Mouse (Mus musculus) embryonic facial prominence, embryonic 11.5 days (tissue): ENCODE measurements at regions not wholly inside any gene's neighbourhood (a gene's known extent, or its start where the extent isn't known, plus 50 kb on each side); places are given as distances from the start of the nearest gene placed in this dataset.

Experiments
- ATAC-seq: fragments of 200-750 bp; cut with Nextera tagmentation; replicated peaks from 2 replicates; pipeline ENCODE4 v1.8.0; 2017; ENCODE audit warnings: low read depth; ENCODE audit not compliant: insufficient number of reproducible peaks, low FRiP score, low TSS enrichment
- DNase-seq: peaks from one replicate; pipeline ENCODE4 v3.0.0-alpha.2; 2015; ENCODE audit warnings: low spot score
- H3K27ac ChIP-seq: fragments of 300-500 bp; sonication (generic); replicated peaks from 2 replicates; pipeline ENCODE4 v1.5.1; 2014; ENCODE audit warnings: mild to moderate bottlenecking, low read depth, low read length, control low read depth
- H3K27me3 ChIP-seq: fragments of 300-500 bp; sonication (generic); 2 replicates; pipeline ENCODE4 v1.6.1; 2014; ENCODE audit warnings: mild to moderate bottlenecking, low read length, moderate library complexity, mixed read lengths; ENCODE audit not compliant: control insufficient read depth, insufficient read depth
- H3K36me3 ChIP-seq: fragments of 300-500 bp; sonication (generic); replicated peaks from 2 replicates; pipeline ENCODE4 v1.6.1; 2014; ENCODE audit warnings: low read depth, mild to moderate bottlenecking, low read length, moderate library complexity, mixed read lengths; ENCODE audit not compliant: control insufficient read depth, insufficient read depth
- H3K4me1 ChIP-seq: fragments of 300-500 bp; sonication (generic); 2 replicates; pipeline ENCODE4 v1.6.1; 2014; ENCODE audit warnings: low read length, mixed read lengths; ENCODE audit not compliant: control insufficient read depth, insufficient read depth
- H3K4me2 ChIP-seq: fragments of 300-500 bp; sonication (generic); 2 replicates; pipeline ENCODE4 v1.6.1; 2014; ENCODE audit warnings: low read depth, mild to moderate bottlenecking, control low read depth, low read length, moderate library complexity
- H3K4me3 ChIP-seq: fragments of 300-500 bp; sonication (generic); 2 replicates; pipeline ENCODE4 v1.5.1; 2014; ENCODE audit warnings: low read depth, low read length, control low read depth
- H3K9ac ChIP-seq: fragments of 300-500 bp; sonication (generic); replicated peaks from 2 replicates; pipeline ENCODE4 v1.6.1; 2014; ENCODE audit warnings: mild to moderate bottlenecking, control low read depth, low read length
- H3K9me3 ChIP-seq: fragments of 300-500 bp; sonication (generic); replicated peaks from 2 replicates; pipeline ENCODE4 v1.6.1; 2016; ENCODE audit warnings: mild to moderate bottlenecking, low read length, inconsistent platforms, mixed read lengths; ENCODE audit not compliant: control insufficient read depth
- WGBS: fragments of 180-500 bp; shearing (Covaris S2); extraction: QIAGEN DNeasy Blood & Tissue Kit; methylation state at CpG from one replicate; pipeline ENCODE4 v1.1.7; 2014; 5-methylcytosine and 5-hydroxymethylcytosine counted together

DNA sequence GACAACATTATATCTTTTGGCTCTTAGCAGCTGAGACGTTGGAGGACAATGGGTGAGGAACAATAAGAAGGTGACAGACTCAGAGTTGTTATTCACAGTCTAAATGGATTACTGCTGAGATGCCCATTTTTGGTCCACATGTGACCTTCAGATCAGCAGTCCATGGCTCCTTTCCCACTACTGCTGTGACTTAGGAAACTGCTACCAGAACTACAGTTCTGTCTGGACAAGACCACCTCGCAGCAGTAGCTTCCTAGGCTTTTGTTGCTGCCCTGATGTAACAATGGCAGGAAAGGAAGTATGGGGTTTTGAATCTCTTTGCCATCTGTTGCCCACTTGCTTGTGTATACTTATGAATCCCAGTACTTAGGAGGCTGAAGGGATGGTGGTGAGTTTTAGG, 135.6 kb upstream of the Pls3 start:
- DNase-seq: no peak
- Histone ChIP-seq H3K4me1 (no peaks in the 10 kb centered on the region), H3K4me2 (no peak overlapping the region), H3K27me3 (no peaks in the 10 kb centered on the region), H3K9me3 (no peaks in the 10 kb centered on the region), H3K9ac (no peak overlapping the region), H3K27ac (no peak overlapping the region), H3K4me3 (no peak overlapping the region), H3K36me3 (no peaks in the 10 kb centered on the region)
- 73% methylated on average over 2 of the region's 2 CpGs for WGBS
- ATAC-seq: no peak

DNA sequence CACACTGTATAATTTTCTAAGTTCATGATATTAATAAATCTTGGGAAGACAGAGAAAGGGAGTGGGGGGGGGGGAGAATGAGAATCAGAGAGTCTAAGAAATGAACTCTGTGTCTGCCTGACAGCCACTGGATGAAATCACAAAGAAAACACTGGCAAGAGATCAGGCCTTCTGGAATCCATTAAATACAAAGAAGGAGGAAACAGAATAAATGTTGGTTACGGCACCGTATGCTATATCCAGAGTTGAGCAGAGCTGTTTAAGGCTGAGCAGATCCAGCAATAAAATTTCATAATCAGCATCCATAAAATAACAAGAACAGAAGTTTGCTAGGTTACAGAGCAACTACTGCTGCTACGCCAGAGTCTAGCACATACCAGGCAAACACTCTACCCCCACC, 103.6 kb upstream of the Pls3 start:
- Histone ChIP-seq H3K4me2 (no peak overlapping the region), H3K27me3 (no peaks in the 10 kb centered on the region), H3K27ac (no peak overlapping the region), H3K9ac (no peak overlapping the region), H3K4me1 (no peaks in the 10 kb centered on the region), H3K36me3 (no peaks in the 10 kb centered on the region), H3K4me3 (no peak overlapping the region), H3K9me3 (no peaks in the 10 kb centered on the region)
- WGBS: 48% methylated on average over 3 of the region's 3 CpGs
- peak; percentile 52 for DNase-seq
- no peak for ATAC-seq

DNA sequence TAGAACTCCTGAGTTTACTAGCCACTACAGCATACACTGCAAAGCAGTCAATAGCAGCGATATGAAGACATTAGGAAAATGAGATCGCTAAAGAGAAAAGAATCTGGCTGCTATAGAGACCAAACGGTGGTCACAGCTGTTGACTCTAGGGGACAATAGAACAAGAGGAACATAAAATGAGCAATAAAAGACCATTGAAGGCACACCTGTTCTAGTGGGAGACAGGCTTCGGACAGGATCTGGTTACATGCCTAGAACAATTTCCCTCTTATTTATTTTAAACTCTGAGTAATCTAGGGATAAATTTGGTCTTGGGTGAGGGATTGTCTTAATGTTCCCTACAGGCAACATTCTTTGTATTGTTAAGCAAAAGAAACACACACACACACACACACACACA, 99.7 kb upstream of the Pls3 start:
- Histone ChIP-seq H3K4me1 (no peaks in the 10 kb centered on the region), H3K9ac (no peak overlapping the region), H3K36me3 (no peaks in the 10 kb centered on the region), H3K9me3 (no peaks in the 10 kb centered on the region), H3K27ac (no peak overlapping the region), H3K4me2 (no peak overlapping the region), H3K4me3 (no peak overlapping the region), H3K27me3 (no peaks in the 10 kb centered on the region)
- WGBS: 52% methylated on average over 4 of the region's 4 CpGs
- DNase-seq (no peak), ATAC-seq (no peak)

DNA sequence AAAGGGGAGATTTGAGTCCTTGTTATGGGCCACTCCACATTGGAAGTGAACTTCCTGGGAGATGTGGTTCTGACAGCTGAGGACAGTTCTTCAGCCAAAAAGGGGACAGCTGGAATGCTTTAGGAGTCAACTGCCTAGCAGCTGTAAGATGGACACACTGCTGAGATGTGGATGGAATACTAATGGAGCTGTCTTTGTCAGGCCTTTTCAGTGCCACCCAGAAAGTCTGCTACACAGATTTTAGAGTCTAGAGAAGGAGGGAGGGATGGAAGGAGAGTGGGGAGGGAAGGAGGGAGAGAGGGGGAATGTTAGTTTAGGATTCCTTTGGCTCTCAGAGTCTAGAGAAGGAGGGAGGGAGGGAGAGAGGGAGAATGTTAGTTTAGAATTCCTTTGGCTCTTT, 74.7 kb upstream of the Pls3 start:
- Histone ChIP-seq H3K27me3 (no peaks in the 10 kb centered on the region), H3K9ac (no peak overlapping the region), H3K4me3 (no peak overlapping the region), H3K27ac (no peak overlapping the region), H3K36me3 (no peaks in the 10 kb centered on the region), H3K4me1 (no peaks in the 10 kb centered on the region), H3K4me2 (no peak overlapping the region), H3K9me3 (no peaks in the 10 kb centered on the region)
- DNase-seq (no peak), ATAC-seq (no peak)

DNA sequence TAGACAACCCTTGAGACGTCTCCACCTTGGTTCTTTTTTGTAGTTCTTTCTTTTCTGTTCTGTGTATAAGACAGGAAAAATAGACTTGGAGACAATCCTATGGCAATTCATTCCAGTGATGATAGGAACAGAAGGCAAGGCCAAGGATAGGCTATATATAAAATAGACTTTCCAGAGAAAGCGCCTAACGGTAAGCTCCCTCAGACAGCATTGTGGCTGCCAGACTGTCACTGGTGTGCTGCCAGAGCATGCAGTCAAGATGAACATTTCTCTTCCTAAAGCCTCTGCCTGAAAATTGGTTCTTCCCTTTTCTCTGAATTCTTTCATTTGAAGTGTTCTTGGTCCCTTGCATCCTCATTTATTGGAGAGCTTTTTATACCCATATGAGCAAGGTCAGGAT, 53.9 kb upstream of the Pls3 start:
- H3K4me1 ChIP-seq: no peaks in the 10 kb centered on the region
- no peak overlapping the region for H3K4me2 ChIP-seq
- H3K9ac ChIP-seq: no peak overlapping the region
- 92% methylated on average over 3 of the region's 3 CpGs for WGBS
- DNase-seq (no peak), ATAC-seq (no peak)
- no peaks in the 10 kb centered on the region for H3K27me3 ChIP-seq
- no peaks in the 10 kb centered on the region for H3K36me3 ChIP-seq
- H3K27ac ChIP-seq: no peak overlapping the region
- H3K9me3 ChIP-seq: no peaks in the 10 kb centered on the region
- H3K4me3 ChIP-seq: no peak overlapping the region
